Mouse (Mus musculus) Muller cell, postnatal 12 days (primary cell): ENCODE measurements around the gene Galr2.
A peak's percentile ranks its signal among the peaks of the same experiment; 100 is the strongest.
"Not testable (repeated sequence)": the region's sequence is repeated elsewhere in the genome, so short reads cannot be mapped to it uniquely, and the experiment has no call there.

ENCODE experiments used
- DNase-seq: peaks from one replicate; pipeline ENCODE4 v3.0.0-alpha.2; 2015; ENCODE audit errors: inconsistent ontology term

Gene Galr2

DNA sequence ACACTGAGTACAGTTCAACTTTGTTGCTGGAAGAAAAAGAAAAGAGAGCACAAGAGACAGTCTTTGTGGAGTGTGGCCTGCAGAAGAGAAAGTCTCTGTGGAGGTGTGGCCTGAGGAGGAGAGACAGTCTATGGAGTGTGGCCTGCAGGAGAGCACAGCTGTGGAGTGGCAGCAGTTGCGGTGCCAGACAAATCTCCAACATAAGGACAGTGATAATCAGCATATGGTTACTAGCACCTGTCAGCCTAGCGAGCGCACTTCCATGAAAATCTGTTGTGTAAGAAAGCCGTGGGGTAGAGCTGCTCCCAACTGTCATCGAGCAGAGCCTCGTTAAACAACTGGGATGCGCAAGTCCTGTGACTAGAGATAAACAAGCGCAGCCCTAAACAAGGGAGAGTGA is 11.2 kb upstream of the Galr2 start:
- no peak for DNase-seq

DNA sequence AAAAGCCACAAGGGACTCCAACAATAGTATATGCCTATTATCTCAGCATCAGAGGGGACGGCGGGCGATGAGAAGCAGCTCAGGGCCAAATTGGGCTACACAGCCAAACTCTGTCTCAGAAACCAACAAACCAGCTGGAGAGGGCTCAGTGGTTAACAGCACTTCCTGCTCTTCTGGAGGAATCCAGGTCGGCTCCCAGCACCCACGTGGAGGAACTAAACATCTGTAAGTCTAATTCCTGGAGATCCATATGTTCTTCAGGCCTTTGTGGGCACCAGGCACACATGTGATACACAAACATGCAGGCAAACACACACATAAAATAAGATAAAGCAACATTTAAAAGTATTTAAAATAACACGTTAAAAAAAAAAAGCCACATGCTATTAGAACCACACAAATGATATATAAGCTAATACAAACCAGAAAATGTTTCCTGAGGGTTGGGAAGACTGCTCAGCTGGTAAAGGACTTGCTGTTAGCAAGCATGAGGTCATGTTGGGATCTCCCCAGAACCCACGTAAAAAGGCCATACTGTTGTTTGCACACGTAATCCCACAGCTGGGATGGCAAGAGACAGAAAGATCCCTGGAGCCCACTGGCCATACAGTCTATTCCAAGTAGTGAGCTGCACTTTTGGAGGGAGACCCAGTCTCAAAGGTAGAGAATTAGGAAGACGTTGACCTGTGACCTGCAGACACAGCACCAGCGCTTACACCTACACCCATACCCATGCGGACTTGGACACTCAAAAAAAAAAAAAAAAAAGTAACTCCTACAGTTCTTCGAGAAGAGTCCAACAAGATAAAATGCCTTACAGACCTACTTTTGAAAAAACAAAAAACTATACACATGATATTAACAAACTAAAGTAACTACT is 7.9 kb upstream of the Galr2 start:
- DNase-seq, result peak; percentile 31

GRCm38 (mm10) chr11:116273469-116274044 is 7.2 kb upstream of the Galr2 start:
- no peak for DNase-seq

DNA sequence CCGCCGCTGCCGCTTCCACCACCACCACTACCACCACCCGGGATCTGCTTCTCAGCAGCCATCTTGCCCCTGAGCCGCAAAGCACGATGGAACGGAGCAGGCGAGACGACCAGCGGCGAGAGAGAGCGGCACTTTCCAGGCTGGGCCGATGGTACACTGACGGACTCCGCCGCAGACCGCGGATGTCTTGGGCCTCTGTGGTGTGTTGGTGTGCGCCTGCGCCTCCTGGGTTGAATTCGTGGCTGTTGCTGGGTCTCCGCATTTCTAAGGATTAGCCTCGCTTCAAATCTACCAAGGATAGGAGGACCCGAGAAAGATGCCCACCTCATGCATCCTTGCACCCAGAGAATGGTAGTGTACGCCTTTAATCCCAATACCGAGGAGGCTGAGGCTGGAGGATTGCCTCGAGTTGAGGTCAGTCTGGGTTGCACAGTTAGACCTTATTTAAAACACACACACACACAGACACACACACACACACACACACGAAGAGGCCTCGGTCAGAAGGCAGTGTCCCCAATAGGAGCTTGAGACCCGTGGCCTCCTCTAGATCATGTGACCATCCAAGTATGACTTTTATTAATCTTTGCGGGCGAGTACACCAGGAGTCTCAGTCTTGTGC is 6.6 kb upstream of the Galr2 start, which contains the start of gene Srp68:
TSS of gene Srp68 (minus strand) at position 173 of the 622 bp plus-strand sequence.
- peak; percentile 90 for DNase-seq

GRCm38 (mm10) chr11:116277184-116277583 is 3.6 kb upstream of the Galr2 start:
- DNase-seq, result not testable (repeated sequence)

DNA sequence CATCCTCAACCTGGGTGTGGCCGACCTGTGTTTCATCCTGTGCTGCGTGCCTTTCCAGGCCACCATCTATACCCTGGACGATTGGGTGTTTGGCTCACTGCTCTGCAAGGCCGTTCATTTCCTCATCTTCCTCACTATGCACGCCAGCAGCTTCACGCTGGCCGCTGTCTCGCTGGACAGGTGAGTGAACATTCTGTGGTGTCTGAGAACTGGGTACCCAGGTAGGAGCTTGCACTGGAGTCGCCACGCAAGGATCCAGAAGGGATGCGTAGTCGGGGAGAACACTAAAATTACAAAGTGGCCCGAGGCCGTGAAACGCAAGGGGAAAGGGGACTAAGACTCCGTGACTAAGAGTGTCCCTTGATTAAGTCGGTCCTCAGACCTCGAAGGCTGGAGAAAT is 932 bp downstream of the Galr2 start:
- peak; percentile 9 for DNase-seq

DNA sequence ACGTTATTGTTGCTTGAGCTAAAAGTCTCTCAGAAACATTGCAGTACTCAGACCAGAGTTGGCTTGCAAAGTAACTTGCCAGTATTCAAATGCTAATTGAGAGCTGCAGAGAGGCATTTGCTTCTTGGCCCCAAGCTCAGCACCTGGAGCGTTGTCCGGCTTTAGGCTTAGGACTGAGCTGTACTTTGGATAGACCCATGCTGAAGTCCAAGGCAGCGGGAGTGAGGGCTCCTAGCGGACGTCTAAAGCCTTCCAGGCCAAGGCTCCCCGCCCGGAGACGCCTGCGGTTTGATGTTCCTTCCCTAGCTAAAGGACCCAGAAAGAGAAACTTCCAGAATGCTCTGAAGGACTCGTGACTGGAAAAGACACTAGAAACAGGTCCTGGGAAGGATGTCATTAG is 1.4 kb downstream of the Galr2 start:
- peak; percentile 25 for DNase-seq

- no peak for DNase-seq
These were observed 2.3 kb downstream of the Galr2 start for GRCm38 (mm10) chr11:116282912-116283521.

DNA sequence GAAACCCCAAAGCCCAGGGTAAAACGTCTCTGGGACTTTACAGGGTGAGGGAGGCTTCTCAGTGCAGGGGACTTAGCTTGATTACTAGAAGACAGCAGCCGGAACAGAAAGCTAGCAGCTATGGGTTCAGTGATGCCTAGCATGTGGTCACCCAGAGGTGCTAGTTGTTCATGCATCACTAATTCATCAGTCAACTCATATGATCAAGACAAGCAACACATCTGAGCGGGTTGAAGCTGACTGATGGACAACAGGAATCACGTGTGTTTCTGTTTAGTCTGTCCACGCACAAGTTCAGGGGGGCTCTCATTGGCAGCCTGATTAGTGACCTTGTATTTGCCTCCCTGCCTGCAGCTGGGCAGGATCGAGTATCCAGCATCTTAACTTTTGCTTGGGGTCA is 3.2 kb downstream of the Galr2 start:
- no peak for DNase-seq

- DNase-seq, result no peak
These were observed 5.0 kb downstream of the Galr2 start for GRCm38 (mm10) chr11:116285770-116286191.

GRCm38 (mm10) chr11:116287351-116287750 is 6.6 kb downstream of the Galr2 start:
- no peak for DNase-seq

DNA sequence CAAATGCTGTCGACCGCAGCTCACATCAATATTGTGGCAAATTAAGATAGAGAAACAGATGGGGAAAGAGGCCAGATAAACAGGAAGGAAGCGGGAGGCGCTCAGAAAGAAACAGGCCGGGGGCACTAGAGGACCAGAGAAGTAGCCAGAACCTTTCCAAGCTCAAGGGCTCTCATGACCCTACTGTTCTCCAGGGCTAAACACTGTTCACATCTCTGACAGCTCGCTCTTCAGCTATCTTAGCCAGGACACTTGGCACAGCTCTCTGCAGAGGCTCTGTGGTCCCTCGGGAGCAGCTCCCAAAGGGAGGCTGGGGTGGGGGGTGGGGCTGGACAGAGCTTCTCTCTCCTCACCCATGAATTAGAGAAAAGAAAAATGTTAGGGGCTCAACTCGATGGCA is 9.8 kb downstream of the Galr2 start:
- no peak for DNase-seq

- DNase-seq, result no peak
These were observed 11.7 kb downstream of the Galr2 start for GRCm38 (mm10) chr11:116292401-116292800.

- no peak for DNase-seq
These were observed 12.9 kb downstream of the Galr2 start for GRCm38 (mm10) chr11:116293538-116294137.

DNA sequence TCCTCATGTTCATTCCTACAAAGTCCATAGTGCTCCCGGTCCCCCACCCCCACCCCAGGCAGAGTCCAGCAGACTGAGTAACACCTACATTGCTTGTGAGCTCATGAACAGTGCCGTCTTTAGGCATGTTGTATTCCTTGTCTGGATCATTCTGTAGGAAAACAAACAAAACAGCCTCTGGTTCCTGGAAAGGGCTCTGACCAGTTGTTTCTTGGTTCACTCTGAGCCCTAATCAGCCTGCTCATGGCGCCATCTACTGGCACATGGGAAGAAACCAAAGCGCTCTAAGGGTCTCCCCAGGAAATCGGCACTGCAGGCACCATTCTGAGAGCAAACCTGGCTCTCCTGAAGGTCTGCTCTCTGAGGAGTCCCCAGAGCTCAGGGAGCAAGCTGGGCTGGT is 13.6 kb downstream of the Galr2 start:
- DNase-seq, result peak; percentile 51

GRCm38 (mm10) chr11:116296191-116296734 is 15.5 kb downstream of the Galr2 start:
- no peak for DNase-seq

DNA sequence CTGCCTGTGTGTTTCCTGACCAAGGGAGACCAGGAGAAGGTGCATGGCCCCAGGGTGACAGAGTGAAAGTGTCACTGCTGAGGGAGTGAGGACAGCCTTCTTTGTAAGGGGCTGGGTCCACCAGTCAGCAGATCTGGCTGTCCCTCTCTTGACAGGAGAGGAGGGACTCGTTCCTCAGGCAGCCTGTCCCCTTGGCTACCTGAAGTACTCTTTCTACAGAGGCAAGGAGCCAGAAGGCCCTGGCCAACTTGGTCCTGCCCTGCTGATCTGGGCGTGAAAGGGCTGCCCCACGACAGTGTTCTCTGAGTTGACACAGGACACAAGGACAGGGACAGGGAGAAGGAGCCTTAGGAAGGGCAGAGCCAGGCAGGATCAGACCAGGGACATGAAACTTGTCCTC is 16.3 kb downstream of the Galr2 start:
- no peak for DNase-seq

- DNase-seq, result no peak
These were observed 17.5 kb downstream of the Galr2 start for GRCm38 (mm10) chr11:116298221-116298620.

DNA sequence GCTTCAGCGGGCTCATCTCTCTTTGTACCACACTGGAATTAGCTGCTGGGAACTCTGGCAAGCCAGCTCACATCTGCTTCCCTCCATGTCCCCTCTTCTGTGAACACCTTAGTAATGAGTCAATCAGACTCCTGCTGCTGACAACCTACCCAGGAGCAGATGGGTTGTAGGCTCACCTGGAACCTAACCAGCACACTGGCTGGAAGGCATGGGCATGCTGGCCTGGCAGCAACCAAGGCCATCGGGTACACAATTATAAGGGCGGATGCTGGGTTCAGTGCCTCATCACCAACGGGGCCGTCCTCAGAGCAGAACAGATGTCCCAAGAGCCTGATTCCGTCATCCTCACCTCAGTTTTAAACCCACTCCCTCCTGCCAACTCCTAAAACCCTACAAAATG is 17.9 kb downstream of the Galr2 start:
- DNase-seq, result no peak

DNA sequence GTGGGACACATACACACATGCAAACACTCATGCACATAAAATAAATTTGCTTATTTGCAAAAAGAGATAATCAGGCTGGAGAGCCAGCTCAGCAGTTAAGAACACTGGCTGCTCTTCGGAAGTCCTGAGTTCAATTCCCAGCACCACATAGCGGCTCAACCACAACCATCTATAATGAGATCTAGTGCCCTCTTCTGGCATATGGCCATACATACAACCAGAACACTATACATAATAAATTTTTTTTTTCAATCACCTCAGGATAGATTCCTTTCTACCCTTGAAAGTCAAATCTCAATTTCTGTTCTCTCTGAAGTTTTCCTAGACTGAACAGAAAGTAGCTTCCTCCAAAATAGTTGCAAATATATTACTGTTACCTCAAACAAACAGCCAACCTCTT is 24.7 kb downstream of the Galr2 start:
- DNase-seq, result no peak

- DNase-seq, result peak; percentile 98
These were observed 25.6 kb downstream of the Galr2 start for GRCm38 (mm10) chr11:116306126-116306982.
